9 mouse cellular contexts compared by ENCODE assay signal in the genomic region with DNA sequence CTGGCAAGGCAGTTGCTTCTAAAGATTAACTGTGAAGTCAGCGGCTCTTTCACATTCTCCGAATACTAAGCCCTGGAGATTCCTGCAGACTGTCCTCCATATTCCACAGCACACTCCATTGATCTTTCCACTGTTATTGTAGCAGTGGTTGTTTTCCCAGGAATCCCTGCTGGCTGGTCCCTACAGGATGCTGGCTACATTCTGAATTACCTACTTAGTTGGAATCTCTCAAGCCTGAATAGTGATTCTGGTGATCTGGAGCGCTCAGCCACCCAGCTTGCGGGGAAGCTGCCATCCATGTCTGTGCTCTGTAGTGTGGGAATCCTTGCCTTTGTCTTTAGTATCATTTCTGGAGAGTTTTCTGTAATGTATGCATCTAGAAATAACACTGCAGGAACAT. TPM values are rescaled to one million over a fixed set of nuclear protein-coding genes. Genes with fewer than 3 reads are reported as not detected.
DNase-seq lines count a peak whose midpoint lies in the region; ATAC-seq and TF ChIP-seq lines count a peak whose summit lies in the region.
"Had no signal": no experiment of that assay in that cellular context is flagged by ENCODE, and none has a peak within 500 bp of the region (broad histone marks: within the 10 kb centered on the region; RNA-seq: fewer than 3 reads in every experiment).

No protein-coding gene starts in this region.

- H3K9me3 ChIP-seq in neural tube, embryonic 12.5 days: no peaks in the 10 kb centered on the region

- intact Hi-C loops in left cerebral cortex, postnatal 25 days (cut with DNase I): no loop called here
- intact Hi-C loops in heart, postnatal 10 days (cut with DNase I): no loop called here
- intact Hi-C loops in gastrocnemius, adult 2 months (cut with DNase I): no loop called here

- no peak for ATAC-seq in neural tube, embryonic 12.5 days (ENCODE audit: low FRiP score, low read depth)

- H3K27me3 ChIP-seq in neural tube, embryonic 12.5 days (replicated peaks): no peaks in the 10 kb centered on the region

- 21% methylated on average over 4 of the region's 4 CpGs for WGBS in neural tube, embryonic 12.5 days

- no peaks in the 10 kb centered on the region; the same call in 1 of the 2 replicates for H3K36me3 ChIP-seq in neural tube, embryonic 12.5 days

- peaks cover 5% of the 10 kb centered on the region; the same call in 1 of the 2 replicates for H3K4me1 ChIP-seq in neural tube, embryonic 12.5 days

- peak; percentile 14 for DNase-seq in cerebellum, adult 9-10 months
- DNase-seq in cerebellum, postnatal 4 days (ENCODE audit: low spot score in 2 of 2): no peak
- peak; percentile 31 to 54 for DNase-seq in left cerebral cortex, postnatal 25 days (ENCODE audit: low spot score in 2 of 2)
- DNase-seq in left cerebral cortex, adult 8-10 months (ENCODE audit: low spot score in 2 of 2): no peak
- peak; percentile 7 to 12 for DNase-seq in heart, postnatal 10 days
- no peak for DNase-seq in gastrocnemius, adult 2 months
- no peak for DNase-seq in spleen, adult 12 weeks (ENCODE audit: low spot score)

- H3K27ac ChIP-seq in neural tube, embryonic 12.5 days: 0 out of 2 replicates have a peak overlapping the region, but pooled peaks have one; percentile 1
- no peak overlapping the region for H3K27ac ChIP-seq in gastrocnemius, adult 2 months

- no peak overlapping the region for H3K4me3 ChIP-seq in neural tube, embryonic 12.5 days
- no peak overlapping the region for H3K4me3 ChIP-seq in gastrocnemius, adult 2 months

- TF ChIP-seq CTCF in gastrocnemius, adult 2 months (IDR thresholded peaks at IDR 0.05): no peak

- H3K4me2 ChIP-seq in neural tube, embryonic 12.5 days (replicated peaks): peak overlapping the region; percentile 17
- H3K4me2 ChIP-seq: liver, embryonic 11.5 days had no signal

- no peak overlapping the region for H3K9ac ChIP-seq in neural tube, embryonic 12.5 days

RNA-seq across cellular contexts. Expression of a gene that starts 51.5 kb away (rescaled TPM):
- 10 to 100 TPM; 86.0 to 91.2 TPM for total RNA-seq in left cerebral cortex, postnatal 25 days (2021)
- 100 to 1,000 TPM in 2 of 4 experiments, 10 to 100 TPM in 2; 81.1 to 111 (median 93.9) TPM for total RNA-seq in left cerebral cortex, adult 8-10 months (2022)
- under 1 TPM; 0.24 to 0.42 TPM for total RNA-seq in heart, postnatal 10 days (2021)
- 29.6 and 32.2 TPM in 2 replicates for polyA plus RNA-seq in neural tube, embryonic 12.5 days (2016; fragmentation: Nextera tagmentation; extraction: Ambion mirVana)
- total RNA-seq in gastrocnemius, adult 2 months (2021): not detected

Comparison
In these comparisons a context has a peak if more than half of its experiments do, and no peak if none do; other contexts are left out.
1. DNase-seq: peak in cerebellum, adult 9-10 months (single experiment), left cerebral cortex, postnatal 25 days (2 of 2) and heart, postnatal 10 days (2 of 2); none in cerebellum, postnatal 4 days (0 of 2), left cerebral cortex, adult 8-10 months (0 of 2), gastrocnemius, adult 2 months (single experiment) and spleen, adult 12 weeks (single experiment).
2. RNA of a gene that starts 51.5 kb away (total RNA-seq): 81.1 to 111 TPM in left cerebral cortex, adult 8-10 months and 86.0 to 91.2 TPM in left cerebral cortex, postnatal 25 days; 0.24 to 0.42 TPM in heart, postnatal 10 days and not detected in gastrocnemius, adult 2 months; every median in the first group is over 10 times any median in the second.